Mouse (Mus musculus) central nervous system, embryonic 14 days (tissue): ENCODE results near the gene Gm21317. TPM values are rescaled to one million over a fixed set of nuclear protein-coding genes. Genes with fewer than 3 reads are reported as not detected.

Experiments
- polyA plus RNA-seq: library from polyadenylated mRNA; depleted of rRNA; stranded (reverse); fragments of >200 nt; gene quantifications from 2 replicates; pipeline ENCODE4 v1.2.3, GENCODE M21; 2012; rRNA removed

The Gm21317 gene
- not detected in 2 replicates for polyA plus RNA-seq

DNA sequence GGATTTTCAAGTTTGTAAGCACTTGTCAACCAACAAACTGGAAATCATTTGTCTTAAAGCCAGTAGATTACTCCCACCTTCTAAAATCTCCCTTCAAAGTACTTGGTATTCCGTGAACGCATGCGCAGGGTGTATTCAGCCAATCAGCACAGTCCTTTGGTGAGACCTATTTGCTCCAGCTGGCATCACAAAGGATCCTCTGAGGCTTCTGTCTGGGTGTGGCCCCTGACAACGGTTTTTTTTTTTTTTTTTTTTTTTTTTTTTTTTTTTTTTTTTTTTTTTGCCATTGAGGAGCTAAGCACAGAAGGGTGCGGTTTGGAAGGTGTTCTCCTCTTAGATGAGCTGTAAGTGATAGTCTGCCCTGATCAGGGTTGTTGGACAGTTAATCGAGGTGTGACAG, at the start of gene Gm21317:
Gene Gm21317 (plus strand): TSS at position 301 of the 400 bp plus-strand sequence.

